Mouse (Mus musculus): ENCODE results near the gene Ccnk.

The Ccnk gene

GRCm38 (mm10) chr12:108179321-108180266 lies at the start of gene Ccnk:
Gene Ccnk (plus strand): TSS chr12:108179579.
- DNase-seq (ENCODE audit: low spot score): peak; percentile 94

- no peak for DNase-seq (ENCODE audit: low spot score)
Observed at GRCm38 (mm10) chr12:108132450-108133070, 46.8 kb upstream of the Ccnk start.

- DNase-seq (ENCODE audit: low spot score): no peak
Observed at GRCm38 (mm10) chr12:108133181-108133580, 46.2 kb upstream of the Ccnk start.

DNA sequence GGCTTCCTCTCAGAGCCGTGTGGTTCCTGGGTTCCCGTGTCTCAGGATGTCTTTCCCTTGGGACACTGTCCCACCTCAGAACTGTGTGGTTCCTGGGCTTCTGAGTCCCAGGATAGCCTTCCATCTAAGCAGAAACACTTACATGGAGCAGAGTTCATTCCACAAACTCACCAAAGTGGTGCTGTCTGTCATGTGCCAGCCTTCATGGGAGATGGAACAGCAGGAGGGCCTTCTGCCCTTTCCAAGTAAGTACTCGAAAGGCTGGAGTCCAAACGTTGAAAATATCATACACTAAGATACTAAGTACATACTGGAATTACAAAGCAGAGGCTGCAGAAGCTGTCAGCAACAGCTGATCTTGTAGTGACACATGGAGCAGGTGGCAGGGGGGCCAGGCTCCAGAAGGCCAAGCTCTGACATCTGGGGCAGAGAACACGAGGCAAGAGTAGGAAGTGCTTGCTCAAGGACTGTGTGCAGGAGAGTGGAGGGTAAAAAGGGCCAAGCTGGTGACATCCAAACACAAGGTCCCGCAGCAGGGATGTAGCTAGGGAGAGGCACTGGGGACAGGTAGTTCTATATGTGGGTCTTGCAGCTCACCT lies 43.7 kb upstream of the Ccnk start:
- no peak for DNase-seq (ENCODE audit: low spot score)

- DNase-seq (ENCODE audit: low spot score): no peak
Observed at GRCm38 (mm10) chr12:108143624-108144498, 35.5 kb upstream of the Ccnk start.

GRCm38 (mm10) chr12:108145198-108145597 lies 34.2 kb upstream of the Ccnk start:
- DNase-seq (ENCODE audit: low spot score): no peak

GRCm38 (mm10) chr12:108149764-108150163 lies 29.6 kb upstream of the Ccnk start:
- no peak for DNase-seq (ENCODE audit: low spot score)

- no peak for DNase-seq (ENCODE audit: low spot score)
Observed at GRCm38 (mm10) chr12:108152743-108153142, 26.6 kb upstream of the Ccnk start.

DNA sequence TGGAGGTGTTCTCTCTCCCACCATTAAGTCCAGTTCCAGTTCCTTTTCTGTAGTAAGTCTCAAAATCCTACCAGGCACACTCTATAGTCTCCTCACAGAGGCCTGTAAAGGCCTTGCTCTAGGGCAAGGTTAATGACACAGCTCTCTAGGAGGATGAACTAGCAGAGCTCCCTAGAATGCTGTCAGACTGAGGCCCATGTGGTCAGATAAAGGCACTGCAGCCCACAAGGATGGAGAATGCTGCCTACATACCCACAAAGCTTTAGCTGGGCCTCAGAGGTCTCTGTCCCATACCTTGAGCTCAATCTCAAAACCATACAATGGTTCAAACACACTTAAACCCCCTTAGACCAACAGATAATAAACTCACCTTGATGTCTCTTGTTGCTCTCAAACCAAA lies 19.5 kb upstream of the Ccnk start:
- DNase-seq (ENCODE audit: low spot score): no peak

GRCm38 (mm10) chr12:108162036-108162435 lies 17.3 kb upstream of the Ccnk start:
- DNase-seq (ENCODE audit: low spot score): no peak

DNA sequence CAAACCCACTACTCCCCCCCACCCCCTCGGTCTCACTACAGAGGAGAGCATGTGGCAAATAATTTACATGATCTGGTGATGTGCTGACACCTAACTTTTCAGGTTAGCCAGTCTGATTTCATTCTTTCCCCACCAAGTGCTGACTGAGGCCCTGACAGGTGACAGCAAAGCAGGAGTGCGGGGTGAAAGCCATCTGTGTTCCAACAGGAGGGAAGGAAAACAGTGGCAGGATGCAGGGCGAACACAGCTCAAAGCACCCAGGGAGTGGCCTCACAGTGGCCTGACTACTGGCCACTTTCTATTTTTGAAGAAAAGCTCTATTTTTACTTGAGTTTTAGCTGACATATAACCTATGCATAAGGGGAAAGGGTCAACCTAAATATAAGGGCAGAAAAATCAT lies 15.7 kb upstream of the Ccnk start:
- no peak for DNase-seq (ENCODE audit: low spot score)

DNA sequence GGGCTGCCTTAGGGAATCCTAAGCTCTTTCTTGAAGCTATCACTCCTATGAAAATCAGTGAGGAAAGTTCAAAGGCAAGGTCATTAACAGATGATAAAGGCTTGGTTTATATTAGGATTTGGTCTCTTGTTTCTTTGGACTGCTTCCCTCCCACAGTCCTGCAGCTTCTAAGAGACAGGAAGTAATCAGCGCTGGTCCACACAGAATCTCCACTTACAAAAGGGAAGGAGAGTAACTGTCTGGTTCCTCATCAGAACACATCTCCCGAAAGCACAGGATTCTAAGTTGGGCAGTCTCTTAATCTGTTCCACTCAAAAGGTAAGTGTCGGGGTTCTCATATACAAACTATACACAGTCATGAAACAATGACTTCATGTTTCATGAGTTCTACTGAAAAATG lies 10.5 kb upstream of the Ccnk start:
- no peak for DNase-seq (ENCODE audit: low spot score)

DNA sequence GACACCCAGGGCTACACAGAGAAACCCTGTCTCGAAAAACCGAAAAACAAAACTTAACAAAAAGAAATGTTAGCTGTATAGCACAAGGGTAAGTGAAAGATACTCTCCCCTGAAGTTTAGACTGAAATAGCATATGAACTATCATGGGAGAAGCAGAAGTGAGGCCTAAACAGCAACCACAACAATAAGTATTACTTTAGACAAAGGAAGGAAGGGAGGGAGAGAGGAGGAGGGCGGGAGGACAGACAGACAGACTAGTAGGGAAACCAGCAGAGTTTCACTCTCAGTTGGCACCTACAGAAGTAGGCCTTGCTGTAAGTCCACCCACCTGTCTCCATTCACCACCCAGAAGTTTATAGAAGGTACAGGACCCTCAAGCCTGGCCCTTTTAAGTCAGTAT lies 8.9 kb upstream of the Ccnk start:
- no peak for DNase-seq (ENCODE audit: low spot score)

DNA sequence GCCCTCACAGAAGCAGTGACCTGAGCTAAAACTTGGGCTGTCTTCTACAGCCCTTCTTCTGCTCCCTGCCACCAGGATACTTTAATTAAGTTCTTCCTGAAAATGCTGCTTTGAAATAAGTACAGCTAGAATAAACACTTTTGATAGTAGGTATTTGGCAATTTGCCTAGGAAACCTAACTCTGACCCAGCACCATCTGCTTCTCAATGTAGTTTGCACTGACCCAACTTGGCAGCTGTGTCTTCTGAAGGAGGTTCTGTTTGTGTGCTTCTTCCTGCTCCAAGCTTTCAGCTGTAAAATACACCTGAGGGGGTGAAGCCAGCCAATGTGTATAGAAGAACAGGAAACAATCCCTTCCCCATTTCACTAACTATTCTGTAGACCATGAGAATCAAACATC lies 8.0 kb upstream of the Ccnk start:
- no peak for DNase-seq (ENCODE audit: low spot score)

GRCm38 (mm10) chr12:108172639-108173038 lies 6.7 kb upstream of the Ccnk start:
- DNase-seq (ENCODE audit: low spot score): no peak

- DNase-seq (ENCODE audit: low spot score): no peak
Observed at GRCm38 (mm10) chr12:108174606-108175505, 4.5 kb upstream of the Ccnk start.

DNA sequence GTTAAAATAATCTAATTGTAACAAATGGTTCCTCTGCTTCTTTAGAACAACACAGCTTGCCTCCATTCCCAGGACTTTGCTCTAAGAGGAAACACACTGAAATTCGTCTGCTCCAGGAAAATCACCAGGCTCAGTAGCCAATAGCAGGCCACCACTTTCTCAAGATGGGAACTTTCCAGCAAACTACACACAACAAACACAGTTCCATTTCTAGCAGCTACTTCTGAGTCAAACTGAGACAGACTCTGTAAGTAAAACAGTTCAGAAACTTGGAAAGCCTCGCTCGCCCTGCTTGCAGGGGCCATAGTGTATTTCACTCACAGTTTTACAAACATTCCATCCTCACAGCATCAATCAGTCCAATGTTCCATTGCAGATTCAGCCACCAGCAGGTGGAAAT lies 3.0 kb upstream of the Ccnk start:
- DNase-seq (ENCODE audit: low spot score): no peak

GRCm38 (mm10) chr12:108178331-108179245 lies 791 bp upstream of the Ccnk start:
- no peak for DNase-seq (ENCODE audit: low spot score)

DNA sequence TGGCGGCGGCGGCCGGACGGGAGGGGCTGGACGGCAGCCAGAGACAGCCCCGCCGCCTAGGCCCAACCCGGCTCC lies 296 bp upstream of the Ccnk start, which contains the start of gene Setd3:
Setd3 (minus strand) TSS at position 69 of the 75 bp plus-strand sequence.
- DNase-seq (ENCODE audit: low spot score): no peak

GRCm38 (mm10) chr12:108181716-108182115 lies 2.3 kb downstream of the Ccnk start:
- DNase-seq (ENCODE audit: low spot score): no peak
